Comparison of ENCODE assay signal across 21 mouse cellular contexts in genomic region chr17:62469367-62469766, GRCm38 (mm10).
"Had no signal": no experiment of that assay in that cellular context is flagged by ENCODE, and none has a peak within 500 bp of the region (broad histone marks: within the 10 kb centered on the region; RNA-seq: fewer than 3 reads in every experiment).

No protein-coding gene starts in this region.

- H3K9me3 ChIP-seq: liver, embryonic 13.5 days; liver, embryonic 15.5 days; lung, embryonic 15.5 days; midbrain, embryonic 10.5 days; midbrain, embryonic 13.5 days; neural tube, embryonic 13.5 days; neural tube, embryonic 15.5 days had no signal

- H3K4me3 ChIP-seq: liver, embryonic 13.5 days; liver, embryonic 15.5 days; lung, embryonic 15.5 days; midbrain, embryonic 10.5 days; midbrain, embryonic 13.5 days; myocyte; neural tube, embryonic 13.5 days; neural tube, embryonic 15.5 days had no signal

- H3K27ac ChIP-seq: liver, embryonic 13.5 days; liver, embryonic 15.5 days; lung, embryonic 15.5 days; midbrain, embryonic 10.5 days; midbrain, embryonic 13.5 days; neural tube, embryonic 13.5 days; neural tube, embryonic 15.5 days had no signal

- ATAC-seq: liver, postnatal 0 days; lung, postnatal 0 days; midbrain, embryonic 13.5 days; midbrain, embryonic 16.5 days had no signal

- H3K9ac ChIP-seq: liver, embryonic 13.5 days; liver, embryonic 15.5 days; liver, postnatal 0 days; lung, embryonic 15.5 days; midbrain, embryonic 13.5 days; neural tube, embryonic 13.5 days; neural tube, embryonic 15.5 days had no signal

- H3K27me3 ChIP-seq: liver, embryonic 13.5 days; liver, embryonic 15.5 days; lung, embryonic 15.5 days; midbrain, embryonic 13.5 days; neural tube, embryonic 13.5 days; neural tube, embryonic 15.5 days had no signal

- DNase-seq: liver, embryonic 13.5 days; liver, postnatal 0 days; lung, adult 2 months; lung, postnatal 4 days; retina, postnatal 1 day; right cerebral cortex, adult 18-20 months; right cerebral cortex, postnatal 25 days; right cerebral cortex, postnatal 4 days; spleen, adult 18-20 months; thymus, adult 18-20 months; thymus, postnatal 14 days; thymus, postnatal 36 days had no signal

- H3K4me2 ChIP-seq: liver, embryonic 13.5 days; liver, embryonic 15.5 days; lung, embryonic 15.5 days; midbrain, embryonic 13.5 days; neural tube, embryonic 13.5 days; neural tube, embryonic 15.5 days had no signal

- H3K36me3 ChIP-seq: liver, embryonic 13.5 days; liver, embryonic 15.5 days; lung, embryonic 15.5 days; midbrain, embryonic 10.5 days; midbrain, embryonic 13.5 days; neural tube, embryonic 13.5 days; neural tube, embryonic 15.5 days had no signal

- H3K4me1 ChIP-seq: liver, embryonic 13.5 days; liver, embryonic 15.5 days; lung, embryonic 15.5 days; midbrain, embryonic 10.5 days; midbrain, embryonic 13.5 days; neural tube, embryonic 15.5 days had no signal
